Mouse (Mus musculus) B cell, adult 67 days (primary cell): ENCODE data around the gene Btn2a2. TPM values are rescaled to one million over a fixed set of nuclear protein-coding genes. Genes with fewer than 3 reads are reported as not detected.

Experiments used
- total RNA-seq, 2 experiments: library from RNA; stranded (reverse); gene quantifications; 4 replicates each; pipeline ENCODE4 v1.2.4; 2023

The Btn2a2 gene
- under 1 TPM; 0.65 to 0.67 TPM for total RNA-seq

GRCm38 (mm10) chr13:23488400-23489322 lies at the start of gene Btn2a2:
Gene Btn2a2, minus strand, starts transcription at chr13:23488857.

GRCm38 (mm10) chr13:23535137-23536075 lies 46.7 kb upstream of the Btn2a2 start, which contains the start of gene Hist1h3g:
Gene Hist1h3g, plus strand, starts transcription at chr13:23535422.

GRCm38 (mm10) chr13:23533560-23534367 lies 45.1 kb upstream of the Btn2a2 start, which contains the start of gene Hist1h2af:
Gene Hist1h2af, plus strand, starts transcription at chr13:23533906.

GRCm38 (mm10) chr13:23530901-23531875 lies 42.5 kb upstream of the Btn2a2 start, which contains the start of gene Hist1h4h:
Gene Hist1h4h, plus strand, starts transcription at chr13:23531050.

GRCm38 (mm10) chr13:23465600-23466109 lies 23.0 kb downstream of the Btn2a2 start, which contains the start of gene Btn1a1:
Gene Btn1a1, minus strand, starts transcription at chr13:23465901.

Other genes with a start within 250 kb of the Btn2a2 start
- not detected for gene Vmn1r223, start 241.7 kb downstream of the Btn2a2 start, total RNA-seq
- 10 to 100 TPM; 20.6 to 20.7 TPM for gene Zfp322a, start 119.6 kb downstream of the Btn2a2 start, total RNA-seq
- gene Abt1, start 65.0 kb downstream of the Btn2a2 start, total RNA-seq = 10 to 100 TPM; 17.4 to 18.2 TPM
- gene Btn1a1, start 23.0 kb downstream of the Btn2a2 start, total RNA-seq = not detected
- 100 to 1,000 TPM; 457 TPM for gene Hist1h4h, start 42.2 kb upstream of the Btn2a2 start, total RNA-seq
- gene Hist1h2af, start 45.0 kb upstream of the Btn2a2 start, total RNA-seq = 10 to 100 TPM; 21.3 to 28.8 TPM
- 1 to 10 TPM; 1.4 to 6.9 TPM for gene Hist1h3g, start 46.6 kb upstream of the Btn2a2 start, total RNA-seq
- 10 to 100 TPM; 10.0 to 13.0 TPM for gene Hist1h2bh, start 54.5 kb upstream of the Btn2a2 start, total RNA-seq
- gene Hist1h3f, start 55.2 kb upstream of the Btn2a2 start, total RNA-seq = 100 to 1,000 TPM; 111 to 119 TPM
- gene Hist1h4f, start 62.8 kb upstream of the Btn2a2 start, total RNA-seq = 10 to 100 TPM; 55.2 to 82.9 TPM
- 10 to 100 TPM; 31.1 to 36.2 TPM for gene Hist1h1d, start 64.4 kb upstream of the Btn2a2 start, total RNA-seq
- gene Hist1h3e, start 73.5 kb upstream of the Btn2a2 start, total RNA-seq = 100 to 1,000 TPM; 326 to 342 TPM
- gene Hist1h2ae, start 82.4 kb upstream of the Btn2a2 start, total RNA-seq = 10 to 100 TPM; 29.2 to 42.2 TPM
- 100 to 1,000 TPM; 649 to 669 TPM for gene Hist1h2bg, start 82.5 kb upstream of the Btn2a2 start, total RNA-seq
- gene Hist1h2bf, start 85.3 kb upstream of the Btn2a2 start, total RNA-seq = 100 to 1,000 TPM; 327 to 367 TPM
- gene Hist1h2ad, start 85.5 kb upstream of the Btn2a2 start, total RNA-seq = 10 to 100 TPM; 42.6 to 61.1 TPM
- gene Hist1h3d, start 86.9 kb upstream of the Btn2a2 start, total RNA-seq = 10 to 100 TPM; 40.0 to 45.0 TPM
- 100 to 1,000 TPM; 183 to 195 TPM for gene Hist1h4d, start 92.7 kb upstream of the Btn2a2 start, total RNA-seq
- 10 to 100 TPM; 41.6 to 47.3 TPM for gene Hist1h2be, start 132.3 kb upstream of the Btn2a2 start, total RNA-seq
- 100 to 1,000 TPM; 385 to 413 TPM for gene Hist1h1e, start 133.7 kb upstream of the Btn2a2 start, total RNA-seq
- 10 to 100 TPM; 12.5 to 15.6 TPM for gene Hist1h2ac, start 195.1 kb upstream of the Btn2a2 start, total RNA-seq
- gene Hist1h2bc, start 195.3 kb upstream of the Btn2a2 start, total RNA-seq = 10 to 100 TPM; 24.1 to 30.1 TPM
- gene Hist1h1t, start 207.0 kb upstream of the Btn2a2 start, total RNA-seq = under 1 TPM; 0.65 to 0.84 TPM
- gene Hist1h4c, start 209.6 kb upstream of the Btn2a2 start, total RNA-seq = 100 to 1,000 TPM; 222 to 255 TPM
- gene Hfe, start 222.0 kb upstream of the Btn2a2 start, total RNA-seq = 1 to 10 TPM in 1 of 2 experiments, not detected in 1; 1.9 TPM
- 1,000 to 10,000 TPM in 1 of 2 experiments, 100 to 1,000 TPM in 1; 877 to 1,039 TPM for gene Hist1h1c, start 250.0 kb upstream of the Btn2a2 start, total RNA-seq